Mouse (Mus musculus): ENCODE data around the gene Krt86.

The Krt86 gene

DNA sequence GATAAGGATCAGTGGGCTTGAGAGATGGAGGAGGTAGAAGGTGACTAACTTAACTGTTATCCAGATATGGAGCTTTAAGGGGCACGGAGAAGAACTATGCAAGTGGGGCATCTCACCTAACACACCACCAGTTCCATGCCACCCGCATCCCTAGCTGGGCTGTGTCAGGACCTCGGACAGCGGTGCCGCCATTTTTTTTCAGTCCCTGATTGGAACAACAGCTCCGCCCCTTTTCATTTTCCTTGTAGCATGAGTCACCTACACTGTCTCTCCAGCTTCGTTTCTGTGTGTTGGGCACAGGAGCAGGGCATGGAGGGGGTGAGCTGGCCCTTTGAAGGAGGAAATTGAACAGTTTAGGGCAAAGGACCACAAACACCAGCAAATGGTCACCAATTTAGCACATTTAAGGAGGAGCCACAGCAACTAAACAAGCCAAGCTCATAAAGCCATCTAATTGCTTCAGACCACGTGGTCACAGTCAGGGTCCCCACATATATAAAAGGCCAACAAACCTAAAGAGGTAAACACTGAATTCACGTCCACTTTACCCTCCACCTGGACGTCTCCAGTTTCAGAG, at the start of gene Krt86:
TSS of gene Krt86 (plus strand) at position 527 of the 577 bp plus-strand sequence.
- no peak for ATAC-seq (ENCODE audit: insufficient number of reproducible peaks, low FRiP score, low TSS enrichment)

GRCm38 (mm10) chr15:101424914-101425313, 48.4 kb upstream of the Krt86 start:
- no peak for ATAC-seq (ENCODE audit: insufficient number of reproducible peaks, low FRiP score, low TSS enrichment)

- ATAC-seq (ENCODE audit: insufficient number of reproducible peaks, low FRiP score, low TSS enrichment): no peak
These were observed 36.7 kb upstream of the Krt86 start for GRCm38 (mm10) chr15:101436611-101437010.

DNA sequence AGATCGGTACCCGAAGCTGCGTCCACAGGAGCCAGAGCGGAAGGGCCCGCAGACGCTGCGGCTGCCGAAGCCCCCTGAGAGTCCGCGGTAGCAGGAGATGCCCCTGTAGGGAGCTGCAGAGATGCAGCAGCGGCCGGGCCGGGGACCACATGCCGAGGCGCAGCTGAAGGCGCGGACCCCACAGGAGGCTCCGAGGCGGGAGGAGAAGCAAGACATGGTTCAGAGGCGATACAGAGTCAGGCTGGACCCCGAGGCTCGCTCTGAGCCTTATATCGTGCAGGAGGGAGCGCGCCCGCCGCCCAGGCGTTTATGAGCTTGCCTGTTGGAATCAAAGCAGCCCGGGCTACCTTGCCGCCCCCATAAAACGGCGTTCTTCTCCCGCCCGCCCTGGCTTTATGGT, 34.7 kb upstream of the Krt86 start, which contains the start of gene Krt87:
TSS of gene Krt87 (minus strand) at position 250 of the 400 bp plus-strand sequence.
- no peak for ATAC-seq (ENCODE audit: insufficient number of reproducible peaks, low FRiP score, low TSS enrichment)

DNA sequence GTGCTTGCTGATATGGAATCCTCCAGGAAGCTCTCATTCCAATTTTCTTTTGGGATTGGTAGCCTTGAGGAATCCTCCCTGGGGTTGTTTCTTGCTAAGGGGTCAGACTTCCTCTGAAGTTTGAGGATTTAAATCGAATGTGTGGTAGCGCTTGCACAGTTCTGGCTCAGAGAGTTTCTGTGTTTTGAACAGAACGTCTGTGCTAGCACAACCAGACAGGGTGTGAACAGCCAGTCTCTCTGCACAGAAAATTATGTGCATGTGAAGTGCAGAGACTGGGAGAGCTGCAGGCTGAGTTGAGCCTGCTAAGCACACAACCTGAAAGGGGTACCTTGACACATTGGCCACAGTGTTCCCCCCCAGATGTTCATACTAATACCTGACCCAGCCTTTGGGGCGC, 32.4 kb upstream of the Krt86 start:
- ATAC-seq (ENCODE audit: insufficient number of reproducible peaks, low FRiP score, low TSS enrichment): no peak

DNA sequence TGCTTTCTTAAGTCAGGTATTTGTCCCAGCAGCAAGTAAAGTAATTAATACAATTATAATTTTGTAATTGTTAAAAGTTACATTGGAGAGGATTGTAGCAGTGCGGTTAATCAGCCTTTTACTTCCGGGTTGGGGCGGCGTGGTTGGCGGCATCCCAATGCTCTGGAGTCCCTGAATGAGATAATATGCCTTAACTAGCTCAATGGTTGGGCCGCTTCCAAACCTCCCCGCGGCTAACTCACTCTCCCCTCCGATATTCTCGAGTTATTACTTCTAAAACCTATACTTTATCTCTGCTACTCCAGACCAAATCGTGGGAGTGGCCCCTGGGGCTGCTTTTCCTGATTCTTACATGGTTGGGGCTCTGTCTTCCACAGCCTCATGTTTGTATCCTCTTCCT, 26.7 kb upstream of the Krt86 start:
- ATAC-seq (ENCODE audit: insufficient number of reproducible peaks, low FRiP score, low TSS enrichment): no peak

DNA sequence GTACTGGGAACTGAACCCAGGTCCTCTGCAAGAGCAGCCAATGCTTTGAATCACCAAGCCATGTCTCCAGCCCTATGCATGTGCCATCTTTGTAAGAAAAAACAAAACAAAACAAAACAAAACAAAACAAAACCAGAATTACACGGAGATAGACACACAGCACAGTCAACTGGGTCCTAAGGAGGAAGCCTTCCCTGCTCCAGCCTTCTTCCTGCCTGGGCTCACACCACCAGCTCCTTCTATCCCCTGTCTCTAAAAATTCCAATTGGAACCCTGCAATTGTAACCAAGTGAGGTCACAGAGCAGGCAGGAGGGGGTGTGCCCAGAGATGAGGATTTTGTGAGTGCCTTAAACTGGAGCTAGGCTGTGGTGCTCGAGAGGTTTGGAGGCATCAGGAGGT, 25.8 kb upstream of the Krt86 start, which contains the start of gene Krt88:
TSS of gene Krt88 (plus strand) at position 301 of the 400 bp plus-strand sequence.
- ATAC-seq (ENCODE audit: insufficient number of reproducible peaks, low FRiP score, low TSS enrichment): no peak

DNA sequence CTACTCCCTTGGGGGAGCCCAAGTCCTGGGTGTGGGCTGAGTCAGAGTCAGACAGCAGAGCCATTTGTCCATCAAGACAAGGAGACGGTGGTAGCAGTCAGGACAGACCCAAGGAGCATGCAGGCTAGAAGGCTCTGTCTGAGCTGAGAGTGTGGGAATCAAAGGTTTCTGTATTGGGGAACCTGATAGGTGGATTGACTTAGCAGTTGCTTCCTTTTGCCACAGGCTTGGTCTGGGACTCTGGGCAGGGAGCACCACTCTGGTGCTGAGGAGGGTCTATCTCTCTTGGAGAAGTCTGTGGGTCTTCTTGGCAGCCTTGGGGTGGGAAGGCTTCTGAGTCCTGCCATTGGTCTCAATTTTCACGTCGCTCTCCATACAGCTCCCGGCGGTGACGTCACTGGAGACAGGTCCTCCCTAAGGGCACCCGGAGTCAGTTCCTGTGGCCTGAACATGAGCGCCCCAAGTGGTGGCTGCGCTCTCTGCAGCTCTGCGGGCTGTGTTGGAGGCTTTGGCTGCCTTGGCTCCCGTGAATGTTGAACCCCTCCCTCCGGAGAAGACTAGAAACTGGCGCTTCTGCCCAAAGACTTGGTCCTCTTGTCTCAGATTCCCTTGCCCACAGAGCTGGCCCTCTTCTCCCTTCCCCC, 20.1 kb upstream of the Krt86 start:
- peak; percentile 52; the same call in 1 of the 2 replicates for ATAC-seq (ENCODE audit: insufficient number of reproducible peaks, low FRiP score, low TSS enrichment)

DNA sequence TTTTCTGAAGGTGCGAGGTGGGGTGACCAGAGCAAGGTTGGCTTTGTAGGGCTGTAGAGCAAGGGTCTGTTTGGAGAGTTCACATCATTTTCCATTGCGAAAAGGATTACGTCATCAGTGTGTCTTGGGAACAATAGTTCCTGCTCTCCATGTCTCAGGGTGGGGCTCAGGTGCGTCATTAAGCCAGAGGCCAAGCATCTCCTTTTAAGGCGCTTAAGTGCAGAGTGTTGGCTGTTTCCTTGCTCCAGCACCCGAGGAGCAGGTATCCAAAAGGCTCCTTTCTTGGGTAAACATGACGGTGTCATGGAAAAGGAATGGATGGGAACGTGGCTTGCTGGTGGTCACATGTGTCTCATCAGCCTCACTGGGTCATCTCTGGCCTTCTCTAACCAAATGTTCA, 18.5 kb upstream of the Krt86 start:
- ATAC-seq (ENCODE audit: insufficient number of reproducible peaks, low FRiP score, low TSS enrichment): no peak

GRCm38 (mm10) chr15:101455292-101455691, 18.0 kb upstream of the Krt86 start:
- ATAC-seq (ENCODE audit: insufficient number of reproducible peaks, low FRiP score, low TSS enrichment): no peak

DNA sequence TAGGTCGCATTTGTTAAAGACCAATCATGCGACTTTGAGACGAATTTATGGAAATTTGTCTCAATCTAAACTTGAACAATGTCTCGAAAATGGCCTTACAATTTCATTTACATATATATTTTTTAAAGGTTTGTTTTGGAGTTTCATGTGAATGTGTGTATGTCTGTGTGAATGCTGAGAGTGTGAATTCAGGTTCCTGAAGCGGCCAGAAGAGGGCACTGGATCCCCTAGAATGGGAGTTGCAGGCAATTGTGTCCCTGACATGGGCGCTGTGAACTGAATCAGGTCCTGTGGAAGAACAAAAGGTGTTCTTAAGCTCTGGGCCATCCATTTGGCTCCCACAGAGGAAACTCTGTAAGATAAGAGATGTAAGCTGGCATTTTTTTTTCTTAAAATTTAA, 17.4 kb upstream of the Krt86 start:
- ATAC-seq (ENCODE audit: insufficient number of reproducible peaks, low FRiP score, low TSS enrichment): no peak

- ATAC-seq (ENCODE audit: insufficient number of reproducible peaks, low FRiP score, low TSS enrichment): no peak
These were observed 14.8 kb upstream of the Krt86 start for GRCm38 (mm10) chr15:101458361-101458930.

DNA sequence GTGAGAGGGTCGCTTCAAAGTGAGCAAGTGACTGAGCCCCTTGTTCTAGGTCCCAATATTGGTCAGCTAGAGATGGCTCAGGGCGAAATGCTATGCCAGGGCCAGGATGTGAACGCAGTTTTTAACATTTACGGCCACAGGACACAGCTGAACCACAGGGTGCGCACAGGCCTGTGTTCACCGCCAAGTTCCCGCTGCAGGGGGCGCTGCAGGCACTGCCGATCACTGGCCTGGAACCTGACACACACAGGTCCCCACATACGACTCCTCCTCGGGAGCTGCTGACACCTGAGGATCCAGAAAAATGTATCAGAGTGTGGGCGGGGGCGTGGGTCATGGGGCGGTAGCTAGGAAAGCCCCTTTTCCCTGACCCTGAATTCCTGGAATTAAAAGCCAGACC, 14.0 kb upstream of the Krt86 start:
- no peak for ATAC-seq (ENCODE audit: insufficient number of reproducible peaks, low FRiP score, low TSS enrichment)

DNA sequence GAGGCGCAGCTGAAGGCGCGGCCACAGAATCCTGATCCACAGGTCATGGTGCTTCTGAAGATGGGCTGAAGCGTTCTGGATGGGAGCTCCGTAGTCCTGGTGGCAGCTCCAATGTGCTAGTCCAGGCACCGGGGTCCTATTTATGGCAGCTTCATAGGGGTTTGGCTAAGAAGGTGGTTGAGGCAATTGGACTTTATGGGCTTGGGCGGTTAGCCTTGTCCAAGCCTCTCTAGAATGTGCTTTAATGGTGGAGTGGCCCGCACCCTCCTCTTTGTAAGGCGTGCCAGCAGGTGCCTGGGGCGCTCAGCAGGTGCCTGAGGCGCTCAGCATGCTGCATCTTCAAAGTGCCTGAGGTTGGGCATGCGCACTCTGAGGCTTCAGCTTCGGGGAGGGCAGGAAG, 9.6 kb upstream of the Krt86 start, which contains the start of gene Krt81:
TSS of gene Krt81 (minus strand) at position 101 of the 400 bp plus-strand sequence.
- ATAC-seq (ENCODE audit: insufficient number of reproducible peaks, low FRiP score, low TSS enrichment): no peak

GRCm38 (mm10) chr15:101469093-101469492, 4.2 kb upstream of the Krt86 start:
- ATAC-seq (ENCODE audit: insufficient number of reproducible peaks, low FRiP score, low TSS enrichment): no peak

DNA sequence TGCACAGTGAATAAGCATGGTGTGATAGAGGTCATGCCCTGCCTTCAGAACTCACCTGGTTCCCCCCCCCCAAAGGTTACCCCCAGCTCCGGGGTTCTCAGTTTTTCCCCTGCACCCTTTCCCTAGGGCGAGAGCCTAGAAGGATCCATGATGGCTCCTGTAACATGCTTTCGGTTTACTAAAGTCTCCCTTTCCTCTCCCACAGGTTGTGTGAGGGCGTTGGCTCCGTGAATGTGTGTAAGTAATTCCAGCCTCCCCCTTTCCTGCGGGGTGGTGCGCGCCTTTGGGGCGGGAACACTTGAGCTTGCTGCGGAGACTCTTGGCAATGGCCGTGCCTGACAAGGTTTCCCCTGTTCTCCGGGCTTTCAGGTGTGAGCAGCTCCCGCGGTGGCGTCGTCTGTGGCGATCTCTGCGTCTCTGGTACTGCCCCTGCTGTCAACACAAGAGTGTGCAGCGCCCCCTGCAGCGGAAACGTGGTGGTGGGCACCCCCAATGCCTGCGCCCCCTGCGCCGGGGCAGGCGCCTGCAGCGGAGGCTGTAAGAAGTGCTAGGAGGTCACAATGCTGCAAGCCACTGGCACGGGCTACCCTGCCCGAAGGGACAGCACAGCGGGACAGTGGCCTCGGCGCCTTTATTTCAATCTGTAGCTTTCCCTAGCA, 5.9 kb downstream of the Krt86 start:
- no peak for ATAC-seq (ENCODE audit: insufficient number of reproducible peaks, low FRiP score, low TSS enrichment)

DNA sequence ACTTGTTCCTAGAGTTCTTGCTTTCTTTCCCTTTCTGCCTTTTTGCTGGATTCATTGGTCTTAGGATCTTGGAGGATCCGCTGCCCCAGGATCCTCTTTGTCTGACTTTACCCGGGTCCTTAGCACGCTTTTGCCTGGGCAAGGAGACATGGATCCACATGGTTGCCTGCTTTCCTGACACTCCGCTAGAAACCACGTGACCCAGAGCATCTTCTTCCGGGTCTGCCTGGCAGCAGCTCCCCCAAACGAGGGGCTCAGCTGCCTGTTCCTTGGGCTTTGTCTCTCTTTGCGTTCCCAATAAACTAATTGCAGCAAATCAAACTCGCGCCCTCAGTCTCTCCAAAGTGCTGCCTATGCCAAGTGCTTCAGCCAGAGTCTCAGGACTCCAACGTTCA, 6.4 kb downstream of the Krt86 start:
- no peak for ATAC-seq (ENCODE audit: insufficient number of reproducible peaks, low FRiP score, low TSS enrichment)

- ATAC-seq (ENCODE audit: insufficient number of reproducible peaks, low FRiP score, low TSS enrichment): no peak
These were observed 8.8 kb downstream of the Krt86 start for GRCm38 (mm10) chr15:101482056-101482455.

- no peak for ATAC-seq (ENCODE audit: insufficient number of reproducible peaks, low FRiP score, low TSS enrichment)
These were observed 10.4 kb downstream of the Krt86 start for GRCm38 (mm10) chr15:101483646-101484045.

DNA sequence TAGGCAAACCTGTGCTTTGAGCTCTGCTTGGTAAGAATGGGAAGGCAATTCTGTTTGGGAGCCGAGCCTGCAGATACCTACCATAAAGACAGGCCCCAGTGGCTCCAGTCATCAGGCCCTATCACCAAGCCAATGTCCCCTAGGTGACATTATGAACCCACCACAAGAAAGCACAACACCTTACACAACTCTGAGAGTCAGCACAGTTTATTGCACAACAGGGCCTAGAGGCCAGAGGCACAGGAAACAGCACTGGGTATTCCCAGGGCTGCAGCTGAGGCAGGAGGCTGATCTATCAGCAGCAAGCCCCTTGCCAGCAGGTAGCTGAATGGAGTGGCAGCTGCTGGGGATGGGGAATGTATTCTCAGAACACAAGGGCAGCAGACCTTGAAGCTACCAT, 11.7 kb downstream of the Krt86 start:
- ATAC-seq (ENCODE audit: insufficient number of reproducible peaks, low FRiP score, low TSS enrichment): no peak

- ATAC-seq (ENCODE audit: insufficient number of reproducible peaks, low FRiP score, low TSS enrichment): no peak
These were observed 12.8 kb downstream of the Krt86 start for GRCm38 (mm10) chr15:101485911-101486635.

Measured in cerebellum, adult (tissue).